Mouse (Mus musculus) 3134 (cell line): ENCODE measurements around the gene Rsrp1.

Source experiments
- DNase-seq: peaks from one replicate; pipeline ENCODE4 v3.0.0-alpha.2; 2011; ENCODE audit warnings: low spot score; ENCODE audit not compliant: insufficient read length; ENCODE audit errors: extremely low read depth

The Rsrp1 gene

DNA sequence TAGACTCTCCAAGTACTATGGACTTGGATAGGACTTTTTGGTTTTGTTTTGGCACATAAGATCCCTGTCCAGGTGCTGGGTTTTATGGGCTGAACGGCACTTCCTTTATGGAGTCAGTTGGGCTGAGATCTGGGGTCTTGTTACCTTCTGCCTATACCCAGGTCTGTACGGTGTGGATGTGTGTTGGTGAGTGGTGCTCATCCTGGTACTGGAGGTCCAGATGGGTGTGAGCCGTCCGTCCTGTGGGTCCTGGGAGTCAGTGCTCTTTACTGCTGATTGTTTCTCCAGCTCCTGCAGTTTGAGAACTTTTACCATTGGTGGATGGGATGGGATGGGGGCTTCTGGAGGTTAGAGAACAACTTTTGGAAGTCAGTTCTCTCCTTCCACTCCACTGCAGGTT, 1.7 kb upstream of the Rsrp1 start:
- DNase-seq, result no peak

DNA sequence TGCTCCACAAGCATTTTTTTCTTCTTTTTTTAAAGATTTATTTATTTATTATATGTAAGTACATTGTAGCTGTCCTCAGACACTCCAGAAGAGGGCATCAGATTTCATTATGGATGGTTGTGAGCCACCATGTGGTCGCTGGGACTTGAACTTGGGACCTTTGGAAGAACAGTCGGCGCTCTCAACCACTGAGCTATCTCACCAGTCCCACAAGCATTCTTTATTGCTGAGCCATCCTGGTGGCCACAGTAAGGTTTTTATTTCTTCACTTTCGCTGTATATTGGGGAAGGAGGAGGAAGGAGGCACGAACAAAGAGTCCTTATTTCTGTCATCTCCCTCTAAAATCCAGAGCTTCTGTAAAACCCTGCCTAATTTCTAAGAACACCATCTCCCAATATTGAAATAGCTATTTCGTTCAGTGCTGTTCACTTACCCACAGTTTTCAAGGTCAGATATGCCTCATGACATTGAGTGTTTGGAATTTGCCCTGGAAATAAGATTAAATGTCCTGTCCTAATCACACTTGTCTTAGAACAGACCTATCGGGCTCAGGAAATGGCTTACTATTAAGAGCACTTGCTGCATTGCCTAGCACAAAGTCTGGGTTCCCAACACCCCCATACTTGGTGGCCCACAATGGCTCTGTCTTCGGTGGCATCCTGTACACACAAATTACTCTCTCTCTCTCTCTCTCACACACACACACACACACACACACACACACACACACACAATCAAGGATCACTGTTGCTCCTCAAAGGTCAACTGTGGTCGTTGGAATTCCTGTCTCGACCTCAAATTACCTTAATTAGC, 1.1 kb upstream of the Rsrp1 start:
- peak; percentile 52 for DNase-seq

DNA sequence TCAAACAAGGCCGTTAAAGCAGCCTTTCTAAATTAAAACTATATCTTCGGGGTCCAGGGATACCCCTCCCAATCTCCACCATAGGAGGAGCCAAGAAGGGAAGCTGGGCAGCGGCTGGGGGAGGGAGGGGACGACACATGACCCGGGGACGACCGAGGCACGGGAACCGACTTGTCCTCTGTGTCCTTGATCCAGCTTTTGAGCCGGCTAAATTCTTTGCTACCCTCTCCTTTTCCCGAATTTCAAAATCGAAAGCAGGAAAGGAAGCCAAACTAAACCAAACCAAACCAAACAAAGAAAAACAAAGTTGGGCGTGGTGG, 507 bp upstream of the Rsrp1 start:
- DNase-seq, result no peak

DNA sequence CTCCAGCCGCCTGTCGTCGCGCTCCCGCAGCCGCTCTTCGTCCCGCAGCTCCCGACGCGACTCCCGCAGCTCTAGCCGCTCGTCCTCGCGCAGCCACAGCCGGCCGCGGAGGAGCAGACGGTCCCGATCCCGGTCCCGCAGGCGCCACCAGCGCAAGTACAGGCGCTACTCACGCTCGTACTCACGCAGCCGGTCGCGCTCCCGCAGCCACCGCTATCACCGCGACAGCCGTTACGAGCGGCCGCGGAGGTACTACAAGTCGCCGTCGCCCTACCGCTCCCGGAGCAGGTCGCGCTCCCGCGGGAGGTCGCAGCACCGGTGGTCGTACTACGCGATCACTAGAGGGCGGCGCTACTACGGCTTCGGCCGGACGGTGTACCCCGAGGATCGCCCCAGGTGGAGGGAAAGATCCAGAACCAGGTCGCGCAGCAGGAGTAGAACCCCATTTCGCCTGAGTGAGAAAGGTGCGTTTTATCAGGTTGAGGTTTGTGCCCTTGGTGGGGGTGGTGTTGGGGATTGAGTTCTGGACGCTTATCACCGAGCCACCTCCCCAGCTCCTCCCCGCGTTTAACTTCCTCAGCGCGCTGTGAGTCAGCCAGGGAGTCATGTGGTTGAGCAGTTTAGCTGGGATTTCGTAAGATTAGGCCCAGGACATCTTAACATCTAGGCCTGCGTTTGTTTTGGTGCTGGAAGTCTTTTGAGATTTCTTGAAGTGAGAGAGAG, 788 bp downstream of the Rsrp1 start:
- DNase-seq, result peak; percentile 75

DNA sequence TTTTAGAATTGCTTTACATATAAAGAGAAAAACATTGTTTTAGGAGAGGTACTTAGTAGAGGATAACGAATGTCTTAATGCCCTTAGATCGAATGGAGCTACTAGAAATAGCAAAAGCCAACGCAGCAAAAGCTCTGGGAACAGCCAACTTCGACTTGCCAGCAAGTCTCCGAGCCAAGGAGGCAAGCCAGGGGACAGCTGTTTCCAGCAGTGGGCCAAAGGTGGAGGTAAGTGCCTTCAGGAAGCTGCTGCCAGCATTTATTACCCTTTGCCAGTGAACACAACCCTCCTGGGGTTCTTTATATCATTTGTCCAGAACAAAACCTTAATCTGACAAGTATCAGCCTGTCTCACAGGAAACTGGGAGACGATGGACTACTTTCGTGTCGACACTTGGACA, 1.8 kb downstream of the Rsrp1 start:
- no peak for DNase-seq

DNA sequence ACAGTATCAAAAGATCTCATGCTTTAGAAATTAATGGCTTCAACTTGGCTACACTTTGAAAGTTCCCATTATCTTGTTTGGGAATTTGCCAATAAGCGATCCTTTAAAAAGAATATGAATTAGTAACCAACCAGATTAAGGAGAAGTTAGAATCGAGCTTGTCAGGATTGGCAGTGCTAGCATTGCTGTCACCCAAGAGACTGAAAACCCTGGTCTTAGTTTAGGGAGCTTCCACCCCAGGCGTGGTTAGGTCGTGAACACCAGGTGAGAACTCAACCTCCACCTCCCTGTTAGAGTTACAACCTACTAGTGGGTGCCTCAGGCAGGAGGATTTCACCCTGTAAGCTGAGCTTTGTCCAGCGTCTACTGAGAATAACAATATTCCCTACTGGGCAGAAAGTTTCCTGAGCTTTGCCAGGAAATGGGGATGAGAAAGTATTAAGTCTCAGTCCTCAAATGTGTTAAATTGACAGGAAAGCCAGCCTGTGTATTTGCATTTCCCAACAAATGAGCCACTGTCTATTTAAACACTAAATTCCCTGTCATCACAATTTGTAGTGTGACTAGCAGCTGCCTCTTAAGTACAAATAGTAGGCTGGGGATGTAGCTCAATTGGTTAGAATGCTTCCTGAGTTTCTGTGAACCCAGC, 4.5 kb downstream of the Rsrp1 start:
- no peak for DNase-seq

DNA sequence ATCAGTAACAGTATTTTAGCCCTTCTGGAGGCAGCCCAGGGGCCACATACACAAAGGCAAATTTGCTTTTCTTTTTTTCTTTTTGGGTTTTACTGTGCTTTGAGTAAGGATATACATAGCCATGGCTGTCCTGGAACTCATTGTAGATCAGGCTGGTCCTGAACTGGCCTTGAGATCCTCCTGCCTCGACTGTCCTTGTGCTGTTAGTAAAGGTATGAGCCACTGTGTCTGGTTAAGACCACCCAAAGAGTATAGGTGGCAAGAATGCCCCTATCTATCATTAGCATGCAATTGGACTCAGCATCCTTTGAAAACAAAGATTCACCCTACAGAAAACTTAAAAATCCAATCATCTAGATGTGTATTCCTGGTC, 5.1 kb downstream of the Rsrp1 start:
- DNase-seq, result no peak

DNA sequence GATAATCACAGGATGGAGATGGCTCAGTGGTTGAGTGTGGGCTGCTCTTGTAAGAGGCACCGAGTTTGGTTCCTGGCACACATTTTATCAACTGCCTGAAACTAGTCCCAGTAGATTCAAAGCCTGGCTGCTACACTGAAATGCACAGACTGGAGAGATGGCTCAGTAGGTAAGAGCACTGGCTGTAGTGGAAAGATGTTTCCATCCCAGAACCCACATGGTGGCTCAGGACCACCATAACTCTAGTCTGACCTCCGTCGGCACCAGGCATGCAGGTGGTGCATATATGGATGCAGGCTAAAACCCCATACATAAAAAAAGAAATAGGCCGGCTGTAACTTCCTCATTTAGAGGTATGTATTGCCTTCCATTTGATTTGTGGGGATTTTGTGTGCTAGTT, 6.1 kb downstream of the Rsrp1 start:
- no peak for DNase-seq

DNA sequence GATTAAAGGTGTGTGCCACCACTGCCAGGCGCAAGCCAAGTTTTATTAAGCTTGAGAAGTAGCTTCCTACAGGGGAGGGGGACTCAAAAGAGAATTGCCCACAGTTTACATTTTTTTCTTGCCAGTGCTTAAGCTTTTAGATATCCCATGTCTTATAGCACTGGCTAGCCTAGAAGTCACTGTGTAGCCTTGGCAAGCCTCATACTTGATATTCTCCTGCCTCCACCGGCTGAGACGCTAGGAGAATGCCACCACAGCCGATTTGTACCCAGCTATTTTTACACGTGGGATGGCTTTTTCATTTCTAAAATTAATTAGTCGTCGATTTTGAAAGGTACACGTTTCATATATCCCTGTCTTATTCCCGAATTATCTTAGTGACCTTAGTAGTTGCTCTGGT, 6.8 kb downstream of the Rsrp1 start:
- no peak for DNase-seq

DNA sequence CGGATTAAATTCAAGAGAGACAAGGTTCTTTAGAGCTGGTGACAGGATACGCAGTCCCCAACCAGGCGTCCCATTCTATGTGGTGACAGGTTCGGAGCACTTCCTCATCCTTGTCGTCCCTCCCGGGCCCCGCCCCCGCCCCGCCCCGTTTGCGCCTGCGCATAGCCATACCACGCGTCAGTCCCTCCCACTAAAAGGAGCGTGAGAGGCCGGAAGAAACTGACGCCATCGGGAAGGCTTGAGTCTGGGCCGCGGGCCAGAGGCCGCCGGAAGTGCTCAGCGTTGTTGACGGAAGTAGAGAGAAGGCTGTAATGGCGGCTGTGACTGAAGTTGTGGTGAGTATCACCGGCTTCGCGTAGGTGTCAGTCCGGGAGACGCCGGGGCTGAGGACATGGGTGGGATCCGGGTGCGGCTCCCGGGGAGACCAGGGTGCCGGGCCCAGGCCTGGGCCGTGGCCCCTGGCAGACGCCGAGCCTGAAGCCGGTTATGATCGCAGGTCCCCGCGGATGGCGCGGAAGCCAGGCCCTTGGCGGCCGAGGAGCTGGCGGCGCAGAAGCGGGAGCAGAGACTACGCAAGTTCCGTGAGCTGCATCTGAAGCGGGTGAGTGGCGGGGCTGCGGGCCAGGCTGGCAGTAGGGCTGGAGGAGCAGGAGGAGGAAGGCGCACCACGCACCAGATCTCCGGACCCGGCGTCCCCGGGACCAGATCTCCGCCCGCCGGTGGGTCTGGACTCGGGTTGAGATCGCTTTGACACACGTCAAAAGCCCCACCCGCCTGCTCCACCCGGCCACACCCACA, 7.5 kb downstream of the Rsrp1 start, which contains the start of gene Syf2:
Syf2 (plus strand) TSS at position 215 of the 798 bp plus-strand sequence.
- peak; percentile 96 for DNase-seq

DNA sequence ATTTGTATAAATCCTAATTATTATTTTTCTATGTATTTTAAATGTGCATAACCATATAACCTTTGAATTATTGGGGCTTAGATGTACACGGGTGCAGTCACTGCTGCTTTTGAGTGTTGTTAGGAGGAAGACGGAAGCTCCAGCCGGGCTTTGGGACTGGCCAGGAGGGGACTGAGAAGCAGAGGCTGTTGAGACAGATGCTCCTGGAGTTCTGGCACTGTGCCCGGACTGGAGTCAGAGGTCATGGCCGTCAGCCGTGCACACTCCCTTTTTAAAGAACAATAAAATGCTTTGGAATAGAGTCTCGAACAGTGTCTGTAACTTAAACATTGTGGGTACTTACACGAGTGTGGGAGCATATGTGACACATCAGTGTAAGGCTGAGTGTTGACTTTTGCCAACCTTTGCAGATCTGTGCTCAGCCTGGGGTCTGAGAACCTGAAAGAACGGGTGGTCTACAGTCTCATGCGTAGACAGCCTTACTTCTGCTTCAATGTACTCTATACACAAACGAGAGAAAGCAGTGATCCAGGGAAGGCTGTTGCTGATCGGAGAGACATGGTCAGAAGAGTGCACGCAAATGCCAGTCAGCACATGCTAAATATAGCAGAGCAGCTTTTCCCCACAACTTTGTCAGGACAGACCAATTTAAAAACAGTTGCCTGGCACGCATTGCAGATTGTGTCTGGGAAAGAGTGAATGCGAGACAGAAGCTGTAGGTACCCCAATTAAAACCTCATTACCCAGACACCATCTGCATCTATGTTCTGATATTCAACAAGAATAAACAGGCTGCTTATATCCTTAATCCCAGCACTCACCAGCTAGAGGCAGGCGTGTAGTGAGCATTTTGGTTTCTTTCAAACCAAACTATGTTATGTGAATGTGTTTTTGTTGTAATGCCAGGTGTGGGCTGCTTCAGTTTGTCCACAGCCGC, 14.1 kb downstream of the Rsrp1 start:
- no peak for DNase-seq

DNA sequence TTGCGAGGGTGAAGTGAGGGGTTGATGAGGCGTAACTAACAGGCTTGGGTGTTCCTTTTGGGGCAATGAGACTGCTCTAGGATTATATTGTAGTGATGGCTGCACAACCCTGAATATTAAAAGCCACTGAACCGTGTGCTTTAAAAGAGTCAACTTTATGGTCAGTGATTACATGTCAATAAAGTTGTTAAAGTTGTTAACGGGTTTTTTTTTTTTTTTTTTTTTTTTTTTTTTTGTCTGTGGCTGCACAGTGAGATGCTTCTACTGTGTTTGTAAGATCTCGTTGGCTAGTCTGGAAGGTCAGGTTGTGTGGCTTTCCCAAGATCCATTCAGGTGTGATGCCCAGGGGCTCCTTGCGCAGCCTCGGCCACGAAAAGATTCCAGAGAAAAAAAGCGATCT, 16.5 kb downstream of the Rsrp1 start:
- DNase-seq, result no peak

DNA sequence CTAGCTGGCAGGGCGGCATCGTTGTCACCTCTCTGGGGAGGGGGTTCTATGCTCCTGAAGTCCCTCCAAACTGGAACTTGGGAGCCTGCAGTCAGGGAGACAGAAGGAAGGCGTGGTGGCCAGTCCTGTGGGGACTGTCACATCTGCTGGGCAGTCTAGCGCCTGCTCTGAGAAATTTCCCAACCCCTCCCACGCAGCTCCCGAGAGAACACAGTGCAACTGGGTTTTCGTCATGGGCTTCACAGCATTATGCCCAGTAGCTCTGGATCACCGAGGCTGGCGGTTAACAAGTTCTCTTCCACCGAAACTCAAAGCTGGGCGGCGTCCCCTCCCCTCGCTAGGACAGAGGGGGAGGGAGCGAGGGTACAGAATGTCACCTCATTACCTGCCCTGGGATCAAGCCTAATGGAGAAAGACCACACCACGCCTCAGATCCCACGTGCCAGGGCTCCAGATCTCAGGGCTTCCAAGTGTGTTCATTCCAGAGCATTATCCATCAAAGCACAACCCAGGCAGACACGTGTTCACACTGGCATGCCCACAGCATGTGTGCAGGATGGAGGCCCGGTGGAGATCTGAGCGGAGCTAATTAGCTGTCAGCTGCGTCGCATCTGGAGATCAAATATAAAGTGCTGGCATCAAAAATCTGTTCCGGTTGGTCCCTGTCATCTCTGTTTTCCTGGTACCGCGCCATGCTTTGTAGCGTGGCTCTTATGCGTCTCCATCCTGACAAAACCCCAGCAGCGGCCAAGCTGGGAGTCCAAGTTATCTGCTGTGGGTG, 20.6 kb downstream of the Rsrp1 start:
- no peak for DNase-seq

DNA sequence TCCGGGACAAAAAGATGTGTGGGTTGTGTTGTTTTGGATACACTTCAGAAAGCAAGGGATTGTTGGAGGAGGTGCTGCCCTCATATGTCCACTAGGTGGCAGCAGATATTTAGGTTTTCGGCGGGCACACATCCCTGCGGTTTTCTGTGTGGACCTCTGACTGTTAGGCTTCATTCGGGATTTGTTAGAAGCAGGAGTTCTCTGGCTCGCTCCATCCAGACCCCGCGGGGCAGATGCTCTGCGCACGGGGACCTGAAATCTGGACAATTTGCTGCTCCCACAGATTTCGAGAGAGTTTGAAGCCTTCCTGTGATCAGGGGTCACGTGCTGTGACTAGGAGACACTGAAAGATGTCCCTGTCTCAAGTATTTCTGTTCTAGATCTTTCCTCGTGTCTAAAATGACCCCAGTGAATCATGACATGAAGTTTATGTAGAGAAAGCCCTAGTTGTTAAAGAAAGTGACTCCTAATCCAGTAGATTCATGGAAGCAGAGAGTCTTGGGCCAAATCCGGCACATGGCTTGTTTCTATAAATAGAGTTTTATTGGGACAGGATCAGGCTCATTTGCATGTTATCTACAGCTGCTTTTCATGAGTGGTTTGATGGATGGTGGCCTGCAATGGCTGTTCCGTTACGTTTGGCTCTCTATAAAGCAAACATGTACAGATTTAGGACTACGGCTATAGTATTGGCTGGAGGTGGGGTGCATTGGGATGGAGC, 22.8 kb downstream of the Rsrp1 start:
- DNase-seq, result peak; percentile 69

DNA sequence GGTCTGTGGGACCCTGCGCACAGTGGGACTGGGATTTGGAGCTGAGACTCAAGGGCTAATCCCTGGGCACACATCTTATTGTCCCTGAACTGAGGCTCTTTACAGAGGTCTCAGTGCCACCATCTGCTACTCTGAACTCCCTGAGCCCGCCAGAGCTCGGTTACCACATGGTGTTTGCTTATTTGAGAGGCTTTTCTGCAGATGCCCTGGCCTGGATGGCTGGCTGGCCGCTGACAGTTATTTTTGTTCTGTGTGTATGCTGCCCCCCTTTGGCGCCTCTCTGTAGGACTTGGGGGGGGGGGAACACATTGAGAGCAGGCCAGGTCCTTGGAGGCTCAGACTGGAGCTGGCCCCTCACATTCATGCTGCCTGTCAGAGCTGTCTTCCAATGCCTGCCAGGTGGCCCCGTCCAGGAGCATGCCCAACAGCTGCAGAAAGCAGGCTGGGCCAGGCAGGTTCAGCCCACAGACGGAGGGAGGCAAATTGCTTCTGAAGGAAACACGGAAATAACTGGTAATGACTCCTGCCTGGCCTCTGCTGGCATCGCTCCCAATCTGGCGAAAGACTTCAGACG, 27.2 kb downstream of the Rsrp1 start:
- DNase-seq, result peak; percentile 76

DNA sequence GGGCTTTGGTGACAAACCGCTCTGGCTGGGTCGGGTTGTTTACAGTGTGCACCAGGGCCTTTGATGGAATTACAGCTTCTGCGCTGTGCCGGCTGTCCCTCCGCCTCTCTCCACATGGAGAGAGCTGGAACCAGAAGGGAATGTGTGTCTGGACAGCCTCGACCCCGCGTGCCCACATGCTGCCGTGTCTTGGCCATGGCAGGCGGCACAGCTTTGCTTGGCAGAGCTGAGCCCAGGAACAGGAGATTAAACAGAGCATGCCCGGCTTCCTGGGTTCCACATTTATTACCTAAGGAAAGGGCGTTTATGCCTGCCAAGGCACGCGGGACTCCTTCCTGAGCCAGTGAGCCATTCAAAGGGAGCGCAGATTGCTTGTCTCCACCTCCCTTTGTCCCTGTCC, 31.1 kb downstream of the Rsrp1 start:
- peak; percentile 43 for DNase-seq

DNA sequence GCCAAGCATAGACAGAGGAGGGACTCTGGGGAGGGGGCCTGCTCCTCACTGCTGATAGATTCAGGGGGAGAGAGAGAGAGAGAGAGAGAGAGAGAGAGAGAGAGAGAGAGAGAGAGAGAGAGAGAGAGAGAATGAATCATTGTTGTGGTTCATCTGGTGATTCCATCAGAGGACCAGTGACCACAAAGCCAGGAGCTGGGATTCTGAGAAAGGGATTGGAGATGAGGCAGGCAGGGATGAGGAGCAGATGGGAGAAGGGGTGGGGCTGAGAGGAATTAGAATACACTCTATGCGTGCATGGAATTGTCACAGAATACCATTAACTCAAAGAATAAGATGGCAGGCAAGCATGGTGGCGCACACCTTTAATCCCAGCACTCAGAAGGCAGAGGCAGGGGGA, 31.8 kb downstream of the Rsrp1 start:
- DNase-seq, result peak; percentile 57

DNA sequence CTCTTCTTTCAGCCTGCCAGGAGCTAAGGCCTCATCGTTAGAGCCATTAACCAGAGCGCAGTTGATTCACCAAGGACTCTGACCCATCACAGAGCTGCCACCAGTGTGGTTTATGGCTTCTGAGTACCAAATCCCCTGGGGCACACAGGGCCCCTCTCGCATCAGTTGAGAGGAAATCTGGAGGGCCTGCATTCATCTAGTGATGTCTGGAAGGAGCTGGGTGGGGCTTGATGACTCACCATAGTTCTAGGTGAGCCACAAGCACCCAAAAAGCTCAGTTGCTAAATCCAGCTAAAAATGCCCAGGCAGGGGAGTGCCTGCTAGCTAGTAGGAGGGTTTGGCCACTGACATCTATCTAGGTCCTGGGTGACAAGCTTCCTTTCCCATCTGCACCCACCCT, 32.5 kb downstream of the Rsrp1 start:
- peak; percentile 74 for DNase-seq
